ENCODE assay signal across 12 mouse cellular contexts in genomic region chr3:70406571-70406970, GRCm38 (mm10).
A peak's percentile ranks its signal among the peaks of the same experiment; 100 is the strongest.
DNase-seq lines count a peak whose midpoint lies in the region; ATAC-seq and TF ChIP-seq lines count a peak whose summit lies in the region.
"Had no signal": no experiment of that assay in that cellular context is flagged by ENCODE, and none has a peak within 500 bp of the region (broad histone marks: within the 10 kb centered on the region; RNA-seq: fewer than 3 reads in every experiment).

No protein-coding gene starts in this region.

- TF ChIP-seq CTCF in forebrain, postnatal 0 days (IDR thresholded peaks at IDR 0.05; ENCODE audit: low read depth) = peak; percentile 8; the same call in 1 of the 2 replicates
- TF ChIP-seq CTCF in left cerebral cortex, adult 2 months (IDR thresholded peaks at IDR 0.05) = peak; percentile 40
- no peak for TF ChIP-seq CTCF in brain, embryonic 14.5 days (IDR thresholded peaks at IDR 0.05; ENCODE audit: borderline replicate concordance, extremely low read depth, insufficient read depth, insufficient read length)
- no peak for TF ChIP-seq CTCF in intestine, postnatal 0 days (IDR thresholded peaks at IDR 0.05; ENCODE audit: low read depth)

- no peaks in the 10 kb centered on the region for H3K36me3 ChIP-seq in forebrain, postnatal 0 days (ENCODE audit: insufficient read depth)
- no peaks in the 10 kb centered on the region for H3K36me3 ChIP-seq in forebrain, embryonic 11.5 days (ENCODE audit: control insufficient read depth, insufficient read depth, low read length)
- no peaks in the 10 kb centered on the region for H3K36me3 ChIP-seq in liver, embryonic 12.5 days
- H3K36me3 ChIP-seq in intestine, postnatal 0 days (ENCODE audit: control insufficient read depth, insufficient read depth) = no peaks in the 10 kb centered on the region
- H3K36me3 ChIP-seq: embryonic facial prominence, embryonic 12.5 days; hindbrain, embryonic 12.5 days; limb, embryonic 13.5 days had no signal

- ATAC-seq in forebrain, postnatal 0 days = no peak
- no peak for ATAC-seq in forebrain, embryonic 11.5 days (replicated peaks; ENCODE audit: low FRiP score)
- ATAC-seq in liver, embryonic 12.5 days = no peak
- no peak for ATAC-seq in intestine, postnatal 0 days
- ATAC-seq: forebrain, embryonic 14.5 days had no signal

- DNase-seq in forebrain, postnatal 0 days = no peak
- no peak for DNase-seq in forebrain, embryonic 11.5 days (ENCODE audit: low spot score)
- peak in 1 of 2 experiments; percentile 19 for DNase-seq in left cerebral cortex, adult 2 months (ENCODE audit: extremely low spot score in 1 of 2, low spot score in 2 of 2)
- DNase-seq in left cerebral cortex, postnatal 14 days (ENCODE audit: low spot score in 2 of 2) = no peak
- peak; percentile 42 for DNase-seq in A20 (ENCODE audit: low read depth, low spot score)
- DNase-seq in brain, embryonic 14.5 days (ENCODE audit: low read depth) = peak; percentile 12

- no peaks in the 10 kb centered on the region for H3K9me3 ChIP-seq in forebrain, postnatal 0 days (ENCODE audit: low read length)
- H3K9me3 ChIP-seq in forebrain, embryonic 11.5 days (ENCODE audit: control insufficient read depth, low read length) = no peaks in the 10 kb centered on the region
- H3K9me3 ChIP-seq in liver, embryonic 12.5 days (replicated peaks) = no peaks in the 10 kb centered on the region
- H3K9me3 ChIP-seq in intestine, postnatal 0 days (ENCODE audit: control insufficient read depth) = no peaks in the 10 kb centered on the region
- H3K9me3 ChIP-seq: embryonic facial prominence, embryonic 12.5 days; hindbrain, embryonic 12.5 days; limb, embryonic 13.5 days had no signal

- H3K9ac ChIP-seq in forebrain, postnatal 0 days = no peak overlapping the region
- H3K9ac ChIP-seq in forebrain, embryonic 11.5 days (ENCODE audit: low read length) = no peak overlapping the region
- no peak overlapping the region for H3K9ac ChIP-seq in liver, embryonic 12.5 days
- no peak overlapping the region for H3K9ac ChIP-seq in intestine, postnatal 0 days (ENCODE audit: low read depth, low read length)
- H3K9ac ChIP-seq: embryonic facial prominence, embryonic 12.5 days; hindbrain, embryonic 12.5 days; limb, embryonic 13.5 days had no signal

- 100% methylated on average over 1 of the region's 1 CpGs for WGBS in forebrain, postnatal 0 days
- 73% methylated on average over 1 of the region's 1 CpGs for WGBS in forebrain, embryonic 11.5 days
- 67% methylated on average over 1 of the region's 1 CpGs for WGBS in liver, embryonic 12.5 days (ENCODE audit: insufficient replicate concordance)
- 97% methylated on average over 1 of the region's 1 CpGs for WGBS in intestine, postnatal 0 days

- no peak overlapping the region for H3K4me2 ChIP-seq in forebrain, postnatal 0 days (ENCODE audit: low read depth)
- H3K4me2 ChIP-seq in forebrain, embryonic 11.5 days (ENCODE audit: low read depth, low read length, severe bottlenecking) = no peak overlapping the region
- H3K4me2 ChIP-seq in liver, embryonic 12.5 days = no peak overlapping the region
- H3K4me2 ChIP-seq in intestine, postnatal 0 days (replicated peaks; ENCODE audit: low read depth) = no peak overlapping the region
- H3K4me2 ChIP-seq: embryonic facial prominence, embryonic 12.5 days; hindbrain, embryonic 12.5 days; limb, embryonic 13.5 days had no signal

- no peak overlapping the region for H3K4me3 ChIP-seq in forebrain, postnatal 0 days (ENCODE audit: low read depth, low read length)
- no peak overlapping the region for H3K4me3 ChIP-seq in forebrain, embryonic 11.5 days (ENCODE audit: low read depth, low read length)
- no peak overlapping the region for H3K4me3 ChIP-seq in left cerebral cortex, adult 2 months
- no peak overlapping the region for H3K4me3 ChIP-seq in liver, embryonic 12.5 days
- no peak overlapping the region for H3K4me3 ChIP-seq in intestine, postnatal 0 days (ENCODE audit: low read depth, low read length)
- H3K4me3 ChIP-seq: embryonic facial prominence, embryonic 12.5 days; hindbrain, embryonic 12.5 days; limb, embryonic 13.5 days had no signal

- H3K4me1 ChIP-seq in forebrain, postnatal 0 days (ENCODE audit: insufficient read depth) = no peaks in the 10 kb centered on the region
- H3K4me1 ChIP-seq in forebrain, embryonic 11.5 days (replicated peaks; ENCODE audit: control insufficient read depth, insufficient read depth, low read length) = no peaks in the 10 kb centered on the region
- no peaks in the 10 kb centered on the region for H3K4me1 ChIP-seq in liver, embryonic 12.5 days
- H3K4me1 ChIP-seq in intestine, postnatal 0 days (replicated peaks; ENCODE audit: control insufficient read depth, insufficient read depth, low read length) = no peaks in the 10 kb centered on the region
- H3K4me1 ChIP-seq: embryonic facial prominence, embryonic 12.5 days; hindbrain, embryonic 12.5 days; limb, embryonic 13.5 days had no signal

- H3K27ac ChIP-seq in forebrain, postnatal 0 days (ENCODE audit: low read depth, low read length) = no peak overlapping the region
- H3K27ac ChIP-seq in forebrain, embryonic 11.5 days (ENCODE audit: low read depth, low read length) = no peak overlapping the region
- no peak overlapping the region for H3K27ac ChIP-seq in left cerebral cortex, adult 2 months
- H3K27ac ChIP-seq in liver, embryonic 12.5 days = no peak overlapping the region
- H3K27ac ChIP-seq in intestine, postnatal 0 days (ENCODE audit: low read depth, low read length) = no peak overlapping the region
- H3K27ac ChIP-seq: embryonic facial prominence, embryonic 12.5 days; hindbrain, embryonic 12.5 days; limb, embryonic 13.5 days had no signal

- intact Hi-C loops in left cerebral cortex, adult 2 months (cut with DNase I) = loop anchor here (2.0 kb wide), 1 partner anchor 302 kb away; no protein-coding TSS in a partner anchor
- intact Hi-C loops in left cerebral cortex, postnatal 14 days (cut with DNase I) = no loop called here

- TF ChIP-seq POLR2A in brain, embryonic 14.5 days (IDR thresholded peaks at IDR 0.05; ENCODE audit: borderline replicate concordance, extremely low read depth, insufficient read depth, insufficient read length, poor library complexity, severe bottlenecking) = no peak

- H3K27me3 ChIP-seq in forebrain, postnatal 0 days (ENCODE audit: insufficient read depth, low read length) = no peaks in the 10 kb centered on the region
- H3K27me3 ChIP-seq in forebrain, embryonic 11.5 days (ENCODE audit: control insufficient read depth, insufficient read depth, low read length) = no peaks in the 10 kb centered on the region
- no peaks in the 10 kb centered on the region for H3K27me3 ChIP-seq in liver, embryonic 12.5 days (replicated peaks)
- no peaks in the 10 kb centered on the region for H3K27me3 ChIP-seq in intestine, postnatal 0 days (replicated peaks; ENCODE audit: control insufficient read depth, insufficient read depth, low read length)
- H3K27me3 ChIP-seq: embryonic facial prominence, embryonic 12.5 days; hindbrain, embryonic 12.5 days; limb, embryonic 13.5 days had no signal

Comparison
In these comparisons a context has a peak if more than half of its experiments do, and no peak if none do; other contexts are left out.
1. DNase-seq: peak in A20 (single experiment) and brain, embryonic 14.5 days (single experiment); none in forebrain, postnatal 0 days (single experiment), forebrain, embryonic 11.5 days (single experiment) and left cerebral cortex, postnatal 14 days (0 of 2).
2. CTCF ChIP-seq: peak in forebrain, postnatal 0 days (single experiment) and left cerebral cortex, adult 2 months (single experiment); none in brain, embryonic 14.5 days (single experiment) and intestine, postnatal 0 days (single experiment).